In the genomic region with DNA sequence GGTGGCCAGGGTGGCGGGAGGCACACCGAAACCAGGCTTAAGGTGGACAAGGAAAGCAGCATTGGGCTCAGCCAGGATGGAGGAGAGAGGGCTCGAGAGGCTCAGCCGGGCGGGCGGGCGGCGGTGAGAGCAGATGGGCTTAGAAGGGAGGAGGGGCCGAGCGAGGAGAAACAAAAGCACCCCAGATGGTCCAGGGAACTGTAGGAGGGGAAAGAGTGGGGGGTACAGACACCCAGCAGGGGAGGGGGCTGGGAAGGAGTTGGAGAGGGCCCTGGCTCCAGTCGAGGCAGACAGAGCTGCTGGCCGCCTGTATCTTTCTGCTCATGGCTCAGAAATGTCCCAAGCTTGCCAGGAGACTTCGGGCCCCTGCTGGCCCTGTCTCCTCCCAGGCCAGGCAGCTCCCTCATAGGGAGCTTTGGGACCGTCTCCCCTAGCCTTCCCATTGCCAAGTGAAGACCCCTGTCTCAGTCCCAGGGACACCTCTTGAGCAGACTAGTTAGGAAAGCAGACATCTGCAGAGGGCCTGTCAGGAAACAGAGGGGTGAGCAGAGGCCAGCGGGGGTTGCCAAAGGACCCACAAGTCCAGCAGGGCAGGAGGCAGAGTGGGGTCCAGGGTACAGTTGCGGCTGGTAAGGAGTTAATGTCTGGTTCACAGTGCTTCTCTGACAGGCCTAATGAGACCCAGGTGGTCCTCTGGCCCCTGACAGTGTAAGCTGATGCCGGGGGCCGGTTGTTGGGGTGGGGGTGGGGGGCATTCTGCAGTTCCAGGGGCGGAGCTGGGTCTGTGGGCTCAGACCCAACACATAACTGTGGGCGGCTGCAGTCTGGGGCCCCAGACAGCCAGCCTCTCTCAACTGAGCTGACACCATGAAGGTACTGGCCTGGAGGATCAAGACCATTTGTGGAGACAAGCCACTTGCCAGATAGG, we compare ENCODE assay signal across 8 mouse cellular contexts. TPM values are rescaled to one million over a fixed set of nuclear protein-coding genes. Genes with fewer than 3 reads are reported as not detected.
DNase-seq lines count a peak whose midpoint lies in the region; ATAC-seq and TF ChIP-seq lines count a peak whose summit lies in the region.

TSS of gene Mfap4 (plus strand) at position 819 of the 928 bp plus-strand sequence.

- ATAC-seq in stomach, embryonic 14.5 days (ENCODE audit: insufficient number of reproducible peaks, insufficient read depth, low FRiP score, low read depth), result peak; percentile 84; the same call in 1 of the 2 replicates

- TF ChIP-seq CTCF in layer of hippocampus, adult 2 months (conservative IDR thresholded peaks at IDR 0.05), result no peak

- peaks cover 83% of the 10 kb centered on the region for H3K4me1 ChIP-seq in embryonic facial prominence, embryonic 10.5 days
- H3K4me1 ChIP-seq in heart, embryonic 10.5 days, result peaks cover 50% of the 10 kb centered on the region
- H3K4me1 ChIP-seq in stomach, embryonic 14.5 days (ENCODE audit: control insufficient read depth, insufficient read depth, low read length), result peaks cover 29% of the 10 kb centered on the region

- peaks cover 36% of the 10 kb centered on the region for H3K36me3 ChIP-seq in embryonic facial prominence, embryonic 10.5 days (replicated peaks)
- peaks cover 30% of the 10 kb centered on the region for H3K36me3 ChIP-seq in heart, embryonic 10.5 days
- peaks cover 19% of the 10 kb centered on the region for H3K36me3 ChIP-seq in stomach, embryonic 14.5 days (ENCODE audit: control insufficient read depth, insufficient read depth, low read length)

- H3K9me3 ChIP-seq in embryonic facial prominence, embryonic 10.5 days, result no peaks in the 10 kb centered on the region
- H3K9me3 ChIP-seq in heart, embryonic 10.5 days, result no peaks in the 10 kb centered on the region
- H3K9me3 ChIP-seq in stomach, embryonic 14.5 days (ENCODE audit: control insufficient read depth, low read depth, low read length), result no peaks in the 10 kb centered on the region

- DNase-seq in left cerebral cortex, adult 18-20 months (ENCODE audit: low spot score in 2 of 2), result peak; percentile 67 to 83
- no peak for DNase-seq in left cerebral cortex, adult 11 months (ENCODE audit: low spot score)
- DNase-seq in embryonic facial prominence, embryonic 10.5 days (ENCODE audit: low spot score), result peak; percentile 95
- DNase-seq in heart, embryonic 10.5 days (ENCODE audit: low spot score), result peak; percentile 83
- peak; percentile 86 to 89 for DNase-seq in layer of hippocampus, adult 2 months (ENCODE audit: low spot score in 2 of 2)
- peak; percentile 59 for DNase-seq in lung, postnatal 14 days
- DNase-seq in spleen, postnatal 36 days (ENCODE audit: low spot score in 2 of 2), result no peak

- peak within 1 kb of the TSS; percentile 97 for H3K27ac ChIP-seq in embryonic facial prominence, embryonic 10.5 days (replicated peaks)
- peak within 1 kb of the TSS; percentile 88 for H3K27ac ChIP-seq in heart, embryonic 10.5 days
- peak within 1 kb of the TSS; percentile 90 for H3K27ac ChIP-seq in layer of hippocampus, adult 2 months
- H3K27ac ChIP-seq in stomach, embryonic 14.5 days (ENCODE audit: low read length), result peak within 1 kb of the TSS; percentile 99

- H3K4me2 ChIP-seq in stomach, embryonic 14.5 days (replicated peaks; ENCODE audit: low read depth, low read length), result peak within 1 kb of the TSS; percentile 67

- peak within 1 kb of the TSS; percentile 66 for H3K9ac ChIP-seq in stomach, embryonic 14.5 days (replicated peaks; ENCODE audit: low read depth, low read length)

- H3K4me3 ChIP-seq in embryonic facial prominence, embryonic 10.5 days, result peak within 1 kb of the TSS; percentile 64
- peak within 1 kb of the TSS; percentile 49 for H3K4me3 ChIP-seq in heart, embryonic 10.5 days
- peak within 1 kb of the TSS; percentile 29 for H3K4me3 ChIP-seq in layer of hippocampus, adult 2 months
- peak within 1 kb of the TSS; percentile 44 for H3K4me3 ChIP-seq in stomach, embryonic 14.5 days (ENCODE audit: low read depth, low read length)

- 3% methylated on average over 20 of the region's 20 CpGs for WGBS in embryonic facial prominence, embryonic 10.5 days
- 13% methylated on average over 20 of the region's 20 CpGs for WGBS in heart, embryonic 10.5 days
- 12% methylated on average over 20 of the region's 20 CpGs for WGBS in stomach, embryonic 14.5 days

- H3K27me3 ChIP-seq in embryonic facial prominence, embryonic 10.5 days (replicated peaks; ENCODE audit: low read depth, poor library complexity, severe bottlenecking), result no peaks in the 10 kb centered on the region
- H3K27me3 ChIP-seq in heart, embryonic 10.5 days (ENCODE audit: insufficient read depth, poor library complexity, severe bottlenecking), result peaks cover 6% of the 10 kb centered on the region; the same call in 1 of the 2 replicates
- no peaks in the 10 kb centered on the region for H3K27me3 ChIP-seq in stomach, embryonic 14.5 days (ENCODE audit: control insufficient read depth, insufficient read depth, low read length)

RNA-seq across cellular contexts. Expression of gene Mfap4, which starts in this region (rescaled TPM):
- total RNA-seq in left cerebral cortex, adult 18-20 months (2021), result 1 to 10 TPM; 2.6 to 3.3 TPM
- 119 and 163 TPM in 2 replicates for polyA plus RNA-seq in embryonic facial prominence, embryonic 10.5 days (2016; fragmentation: Nextera tagmentation; extraction: Ambion mirVana)
- polyA plus RNA-seq in heart, embryonic 10.5 days (2016; fragmentation: Nextera tagmentation; extraction: Ambion mirVana), result 22.7 and 67.8 TPM in 2 replicates
- 1 to 10 TPM; 4.8 to 5.0 TPM for total RNA-seq in layer of hippocampus, adult 2 months (2021)
- 367 and 408 TPM in 2 replicates for polyA plus RNA-seq in stomach, embryonic 14.5 days (2014; fragmentation: Nextera tagmentation; extraction: Ambion mirVana)

Comparison
In these comparisons a context has a peak if more than half of its experiments do, and no peak if none do; other contexts are left out.
1. DNase-seq: peak in left cerebral cortex, adult 18-20 months (2 of 2), embryonic facial prominence, embryonic 10.5 days (single experiment), heart, embryonic 10.5 days (single experiment), layer of hippocampus, adult 2 months (2 of 2) and lung, postnatal 14 days (single experiment); none in left cerebral cortex, adult 11 months (single experiment) and spleen, postnatal 36 days (0 of 2).
2. Peak in every context shown above with its lines, with median percentiles within 50 percentile points of each other: H3K27ac ChIP-seq and H3K4me3 ChIP-seq.